Mouse (Mus musculus) testis, postnatal 14 days (tissue): ENCODE measurements around the gene Trpv6.
A peak's percentile ranks its signal among the peaks of the same experiment; 100 is the strongest.

ENCODE experiments used
- DNase-seq: peaks from one replicate; pipeline ENCODE4 v3.0.0; 2021; ENCODE audit warnings: low spot score

Gene Trpv6

GRCm38 (mm10) chr6:41636178-41636577 is at the start of gene Trpv6:
Gene Trpv6 (minus strand): TSS chr6:41636405.
- no peak for DNase-seq

GRCm38 (mm10) chr6:41685596-41685995 is 49.4 kb upstream of the Trpv6 start:
- no peak for DNase-seq

- DNase-seq = no peak
These were observed 48.7 kb upstream of the Trpv6 start for GRCm38 (mm10) chr6:41684911-41685310.

GRCm38 (mm10) chr6:41684131-41684530 is 47.9 kb upstream of the Trpv6 start, which contains the start of gene Llcfc1:
Gene Llcfc1 (plus strand): TSS chr6:41684431.
- no peak for DNase-seq

- DNase-seq = peak; percentile 11
These were observed 45.5 kb upstream of the Trpv6 start for GRCm38 (mm10) chr6:41681656-41682055.

GRCm38 (mm10) chr6:41680669-41681068 is 44.5 kb upstream of the Trpv6 start, which contains the start of gene Trpv5:
Gene Trpv5 (minus strand): TSS chr6:41680769.
- DNase-seq = no peak

GRCm38 (mm10) chr6:41676530-41676929 is 40.3 kb upstream of the Trpv6 start:
- DNase-seq = no peak

GRCm38 (mm10) chr6:41662320-41662719 is 26.1 kb upstream of the Trpv6 start:
- peak; percentile 31 for DNase-seq

- no peak for DNase-seq
These were observed 22.3 kb upstream of the Trpv6 start for GRCm38 (mm10) chr6:41658487-41658886.

GRCm38 (mm10) chr6:41654648-41655047 is 18.4 kb upstream of the Trpv6 start:
- DNase-seq = no peak

- no peak for DNase-seq
These were observed 17.0 kb upstream of the Trpv6 start for GRCm38 (mm10) chr6:41653173-41653572.

GRCm38 (mm10) chr6:41646672-41647071 is 10.5 kb upstream of the Trpv6 start:
- no peak for DNase-seq

- no peak for DNase-seq
These were observed 10.0 kb upstream of the Trpv6 start for GRCm38 (mm10) chr6:41646220-41646619.

GRCm38 (mm10) chr6:41643227-41643626 is 7.0 kb upstream of the Trpv6 start:
- DNase-seq = no peak

- no peak for DNase-seq
These were observed 6.6 kb upstream of the Trpv6 start for GRCm38 (mm10) chr6:41642765-41643164.

GRCm38 (mm10) chr6:41641173-41641866 is 5.1 kb upstream of the Trpv6 start:
- DNase-seq = no peak

GRCm38 (mm10) chr6:41640449-41640848 is 4.2 kb upstream of the Trpv6 start:
- DNase-seq = no peak

GRCm38 (mm10) chr6:41637927-41638506 is 1.8 kb upstream of the Trpv6 start:
- no peak for DNase-seq

- DNase-seq = no peak
These were observed 1.2 kb upstream of the Trpv6 start for GRCm38 (mm10) chr6:41637393-41637792.

GRCm38 (mm10) chr6:41635211-41635610 is 994 bp downstream of the Trpv6 start:
- DNase-seq = no peak

- DNase-seq = no peak
These were observed 4.7 kb downstream of the Trpv6 start for GRCm38 (mm10) chr6:41631549-41631948.

GRCm38 (mm10) chr6:41630791-41631190 is 5.4 kb downstream of the Trpv6 start:
- DNase-seq = no peak

GRCm38 (mm10) chr6:41628180-41628579 is 8.0 kb downstream of the Trpv6 start:
- no peak for DNase-seq

- DNase-seq = no peak
These were observed 13.5 kb downstream of the Trpv6 start for GRCm38 (mm10) chr6:41622661-41623060.
